Mouse (Mus musculus): ENCODE data around the gene Ctsf. TPM values are rescaled to one million over a fixed set of nuclear protein-coding genes. Genes with fewer than 3 reads are reported as not detected.
"Not testable (repeated sequence)": the region's sequence is repeated elsewhere in the genome, so short reads cannot be mapped to it uniquely, and the experiment has no call there.

Ctsf gene
- polyA plus RNA-seq, 1 experiment from 2014 or later, result 49.4 TPM

DNA sequence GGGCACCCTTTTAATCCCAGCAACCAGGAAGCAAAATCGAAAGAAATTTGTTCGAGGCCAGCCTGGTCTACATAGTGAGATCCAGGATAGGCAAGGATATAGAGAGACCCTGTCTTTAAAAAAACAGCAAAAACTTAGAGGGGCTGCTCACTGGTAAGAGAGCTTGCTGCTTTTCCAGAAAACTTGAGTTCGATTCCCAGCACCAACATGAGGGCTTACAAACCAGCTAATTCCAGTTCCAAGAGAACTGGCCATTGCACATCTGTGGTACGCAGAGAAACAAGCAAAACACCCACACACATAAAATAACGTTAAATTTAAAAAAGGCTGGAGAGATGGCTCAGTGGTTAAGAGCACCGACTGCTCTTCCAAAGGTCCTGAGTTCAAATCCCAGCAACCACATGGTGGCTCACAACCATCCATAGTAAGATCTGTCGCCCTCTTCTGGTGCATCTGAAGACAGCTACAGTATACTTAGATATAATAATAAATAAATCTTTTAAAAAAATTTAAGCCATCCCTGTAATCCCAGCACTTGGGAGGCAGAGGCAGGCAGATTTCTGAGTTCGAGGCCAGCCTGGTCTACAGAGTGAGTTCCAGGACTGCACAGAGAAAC, 42.5 kb upstream of the Ctsf start:
- H3K36me3 ChIP-seq (replicated peaks; ENCODE audit: insufficient read depth, low read length); DNase-seq; H3K9me3 ChIP-seq (ENCODE audit: low read length); H3K27me3 ChIP-seq (ENCODE audit: insufficient read depth, low read length); ATAC-seq: not testable (repeated sequence)
- Histone ChIP-seq H3K9ac (replicated peaks) (peak overlapping the region; percentile 76), H3K4me1 (ENCODE audit: insufficient read depth) (peaks cover 24% of the 10 kb centered on the region), H3K4me2 (ENCODE audit: low read depth, low read length) (peak overlapping the region; percentile 86), H3K27ac (ENCODE audit: low read depth) (peak overlapping the region; percentile 96), H3K4me3 (ENCODE audit: low read depth, low read length) (peak overlapping the region; percentile 74)
- peak; percentile 43 for TF ChIP-seq CTCF (IDR thresholded peaks at IDR 0.05; ENCODE audit: low read depth)
- WGBS (ENCODE audit: insufficient replicate concordance), result 75% methylated on average over 8 of the region's 8 CpGs

GRCm38 (mm10) chr19:4813015-4813414, 41.9 kb upstream of the Ctsf start:
- no peak overlapping the region for H3K4me3 ChIP-seq (ENCODE audit: low read depth, low read length)
- ATAC-seq (no peak), DNase-seq (peak; percentile 62)
- H3K36me3 ChIP-seq (replicated peaks; ENCODE audit: insufficient read depth, low read length), result peaks cover 1% of the 10 kb centered on the region; the same call in 1 of the 2 replicates
- H3K4me1 ChIP-seq (ENCODE audit: insufficient read depth), result peaks cover 19% of the 10 kb centered on the region
- no peak overlapping the region for H3K27ac ChIP-seq (ENCODE audit: low read depth)
- 81% methylated on average over 5 of the region's 6 CpGs for WGBS (ENCODE audit: insufficient replicate concordance)
- 0 out of 2 replicates have a peak, but pooled peaks cover 4% of the 10 kb centered on the region for H3K9me3 ChIP-seq (ENCODE audit: low read length)
- no peak overlapping the region for H3K9ac ChIP-seq (replicated peaks)
- H3K4me2 ChIP-seq (ENCODE audit: low read depth, low read length), result no peak overlapping the region
- TF ChIP-seq CTCF (IDR thresholded peaks at IDR 0.05; ENCODE audit: low read depth) (peak; percentile 55), EP300 (IDR thresholded peaks at IDR 0.05; ENCODE audit: low read depth) (no peak)
- no peaks in the 10 kb centered on the region for H3K27me3 ChIP-seq (ENCODE audit: insufficient read depth, low read length)

GRCm38 (mm10) chr19:4817182-4817835, 37.6 kb upstream of the Ctsf start:
- no peak overlapping the region for H3K4me2 ChIP-seq (ENCODE audit: low read depth, low read length)
- peak; percentile 87 for ATAC-seq

GRCm38 (mm10) chr19:4820678-4821303, 34.1 kb upstream of the Ctsf start:
- WGBS (ENCODE audit: insufficient replicate concordance), result 68% methylated on average over 5 of the region's 5 CpGs
- peak overlapping the region; percentile 61 for H3K27ac ChIP-seq (ENCODE audit: low read depth)

More at GRCm38 (mm10) chr19:4817182-4817835, 37.6 kb upstream of the Ctsf start:
- H3K36me3 ChIP-seq (replicated peaks; ENCODE audit: insufficient read depth, low read length), result no peaks in the 10 kb centered on the region
- DNase-seq, result no peak
- no peaks in the 10 kb centered on the region for H3K27me3 ChIP-seq (ENCODE audit: insufficient read depth, low read length)
- 0 out of 2 replicates have a peak, but pooled peaks cover 4% of the 10 kb centered on the region for H3K9me3 ChIP-seq (ENCODE audit: low read length)
- no peak overlapping the region for H3K9ac ChIP-seq (replicated peaks)
- 44% methylated on average over 1 of the region's 1 CpGs for WGBS (ENCODE audit: insufficient replicate concordance)
- peaks cover 3% of the 10 kb centered on the region for H3K4me1 ChIP-seq (ENCODE audit: insufficient read depth)
- H3K4me3 ChIP-seq (ENCODE audit: low read depth, low read length), result no peak overlapping the region
- no peak for TF ChIP-seq EP300 (IDR thresholded peaks at IDR 0.05; ENCODE audit: low read depth)
- no peak for TF ChIP-seq CTCF (IDR thresholded peaks at IDR 0.05; ENCODE audit: low read depth)
- peak overlapping the region; percentile 59; the same call in 1 of the 2 replicates for H3K27ac ChIP-seq (ENCODE audit: low read depth)

DNA sequence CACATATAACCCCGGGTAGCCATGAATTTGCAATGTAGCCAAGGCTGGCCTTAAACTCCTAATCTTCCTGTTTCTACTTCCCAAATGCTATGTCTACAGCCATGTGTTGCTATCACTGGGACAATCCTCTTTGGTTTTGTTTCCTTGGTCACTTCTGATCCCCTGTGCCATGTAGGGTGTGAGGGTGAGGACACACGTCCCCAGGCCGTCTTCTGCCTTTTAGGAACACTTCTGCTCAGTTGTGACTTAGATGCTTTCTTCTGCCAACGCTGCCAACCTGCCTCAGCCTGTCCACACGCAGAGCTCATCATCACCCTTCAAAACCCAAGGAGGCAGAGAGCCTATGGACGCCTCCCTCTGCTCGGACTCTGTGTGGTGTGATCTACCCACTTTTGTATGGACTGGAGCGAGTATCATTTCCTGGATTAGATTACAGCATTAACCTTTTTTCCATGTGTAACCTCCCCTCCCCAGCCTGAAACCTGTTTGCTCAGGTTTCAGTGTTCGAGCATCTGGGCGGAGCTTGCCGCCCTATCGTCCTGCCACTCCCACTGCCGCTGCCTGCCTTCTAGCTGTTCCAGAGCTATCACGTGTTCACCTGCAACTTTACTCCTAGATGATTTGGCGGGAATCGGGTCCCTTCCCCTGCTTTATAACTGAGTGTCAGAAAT, 26.4 kb upstream of the Ctsf start:
- no peak for TF ChIP-seq EP300 (IDR thresholded peaks at IDR 0.05; ENCODE audit: low read depth)
- no peak for TF ChIP-seq CTCF (IDR thresholded peaks at IDR 0.05; ENCODE audit: low read depth)
- peak; percentile 50; the same call in 1 of the 2 replicates for ATAC-seq
- H3K27ac ChIP-seq (ENCODE audit: low read depth), result no peak overlapping the region

More at GRCm38 (mm10) chr19:4820678-4821303, 34.1 kb upstream of the Ctsf start:
- no peak overlapping the region for H3K4me3 ChIP-seq (ENCODE audit: low read depth, low read length)
- H3K36me3 ChIP-seq (replicated peaks; ENCODE audit: insufficient read depth, low read length), result peaks cover 6% of the 10 kb centered on the region
- DNase-seq, result peak; percentile 69
- no peak for TF ChIP-seq EP300 (IDR thresholded peaks at IDR 0.05; ENCODE audit: low read depth)
- TF ChIP-seq CTCF (IDR thresholded peaks at IDR 0.05; ENCODE audit: low read depth), result peak; percentile 40
- H3K4me1 ChIP-seq (ENCODE audit: insufficient read depth), result peaks cover 3% of the 10 kb centered on the region; the same call in 1 of the 2 replicates
- no peak overlapping the region for H3K9ac ChIP-seq (replicated peaks)
- H3K9me3 ChIP-seq (ENCODE audit: low read length), result 0 out of 2 replicates have a peak, but pooled peaks cover under 1% of the 10 kb centered on the region
- no peaks in the 10 kb centered on the region for H3K27me3 ChIP-seq (ENCODE audit: insufficient read depth, low read length)
- peak overlapping the region; percentile 9; the same call in 1 of the 2 replicates for H3K4me2 ChIP-seq (ENCODE audit: low read depth, low read length)
- peak; percentile 76 for ATAC-seq

More for the DNA sequence above, 26.4 kb upstream of the Ctsf start:
- Histone ChIP-seq H3K4me2 (ENCODE audit: low read depth, low read length) (no peak overlapping the region), H3K4me3 (ENCODE audit: low read depth, low read length) (no peak overlapping the region), H3K9ac (replicated peaks) (no peak overlapping the region), H3K27me3 (ENCODE audit: insufficient read depth, low read length) (no peaks in the 10 kb centered on the region), H3K36me3 (replicated peaks; ENCODE audit: insufficient read depth, low read length) (peaks cover 25% of the 10 kb centered on the region), H3K9me3 (ENCODE audit: low read length) (no peaks in the 10 kb centered on the region), H3K4me1 (ENCODE audit: insufficient read depth) (no peaks in the 10 kb centered on the region)
- 71% methylated on average over 16 of the region's 16 CpGs for WGBS (ENCODE audit: insufficient replicate concordance)
- DNase-seq, result no peak

Measured in liver, postnatal 0 days (tissue).